Mouse (Mus musculus) bone marrow, adult 2 months (tissue): Measurements from ENCODE around the gene Ncl.

Experiments used
- CTCF ChIP-seq: fragments of 200-500 bp; IDR thresholded peaks from 2 replicates; pipeline ENCODE4 v1.5.1; 2011; ENCODE audit warnings: low read length, control low read depth; ENCODE audit not compliant: control insufficient read depth, insufficient read depth
- POLR2A ChIP-seq: fragments of 200-500 bp; IDR thresholded peaks from 2 replicates; pipeline ENCODE4 v1.6.1; 2011; ENCODE audit warnings: low read depth, mild to moderate bottlenecking, control low read depth, low read length, borderline replicate concordance; ENCODE audit not compliant: control insufficient read depth

DNA sequence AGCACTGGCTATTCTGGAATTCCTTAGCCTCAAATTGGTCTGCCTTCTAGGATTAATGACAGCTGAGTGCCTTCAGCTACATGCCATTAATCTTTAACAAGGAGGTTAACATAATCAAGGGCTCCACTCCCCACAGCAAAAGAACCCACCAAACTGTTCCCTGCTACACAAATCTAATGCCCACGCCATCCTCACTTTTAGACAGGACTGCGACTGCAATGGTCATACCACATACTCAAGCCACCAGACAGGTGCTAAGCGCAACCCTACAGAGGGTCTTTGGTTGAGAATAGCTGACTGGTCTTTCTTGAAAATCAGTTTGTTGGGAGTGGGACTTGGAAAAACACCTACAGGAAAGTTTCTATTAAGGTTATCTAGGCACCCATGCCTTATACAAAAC, 10.0 kb downstream of the Ncl start:
- TF ChIP-seq CTCF (no peak), POLR2A (no peak)
